In the genomic region with DNA sequence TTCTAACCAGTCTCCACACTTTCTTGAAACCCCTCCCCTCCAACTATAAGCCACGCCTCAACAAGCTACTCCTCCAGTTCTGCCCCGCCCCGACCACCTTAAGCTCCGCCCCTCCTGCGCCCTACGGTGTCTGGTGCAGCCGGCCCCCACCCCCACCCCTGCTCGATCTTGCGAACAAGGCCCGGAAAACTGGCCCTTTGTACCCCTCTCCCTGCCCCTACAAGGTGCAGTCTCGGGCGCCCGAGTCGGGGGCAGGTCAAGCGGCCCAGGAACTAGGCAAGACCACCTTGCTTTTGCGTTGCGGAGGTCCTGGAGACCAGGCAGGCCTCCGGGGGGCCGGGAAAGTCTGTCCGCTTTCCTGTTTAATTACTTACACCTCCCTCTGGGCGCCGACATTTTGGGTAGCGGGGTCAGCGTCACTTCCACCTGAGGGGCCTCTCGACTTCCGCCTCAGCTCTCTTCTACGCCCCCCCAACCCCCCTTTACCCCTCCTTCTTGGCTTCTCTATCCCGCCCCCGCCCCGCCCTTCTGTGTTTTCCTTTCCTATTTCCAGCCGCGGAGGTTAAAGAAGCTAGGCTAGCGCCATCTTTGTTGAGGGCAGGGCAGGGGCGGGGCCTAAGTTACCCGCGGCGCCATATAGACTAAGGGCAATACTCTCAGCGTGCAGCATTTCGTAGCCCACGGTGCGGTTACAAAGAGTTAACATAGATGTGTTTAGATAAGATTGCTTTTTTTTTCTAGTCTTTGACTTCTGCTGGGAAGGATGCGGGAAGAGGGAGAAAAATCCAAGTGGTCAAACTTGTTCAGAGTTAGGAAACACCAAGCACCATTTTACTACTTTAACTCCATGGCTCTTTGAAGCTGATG, we compare ENCODE assay signal across 1 mouse cellular context.
TF ChIP-seq lines count a peak whose summit lies in the region.

A gene (plus strand): TSS at position 165 of the 867 bp plus-strand sequence.
A gene (minus strand): TSS at position 447 of the 867 bp plus-strand sequence.

TF ChIP-seq in MEL, 35 proteins besides CTCF, POLR2A, EP300 and RAD21 (continued from another document):
- TF ChIP-seq MAZ (IDR thresholded peaks at IDR 0.05; ENCODE audit: low read depth, low read length) (peak; percentile 59), POLR2AphosphoS2 (IDR thresholded peaks at IDR 0.05; ENCODE audit: low read length) (no peak), NRF1 (IDR thresholded peaks at IDR 0.05; ENCODE audit: insufficient read depth, low read depth, low read length, poor library complexity, severe bottlenecking) (peak; percentile 54; the same call in 1 of the 2 replicates)
